Mouse (Mus musculus): ENCODE data around the gene Paqr7.

DNA sequence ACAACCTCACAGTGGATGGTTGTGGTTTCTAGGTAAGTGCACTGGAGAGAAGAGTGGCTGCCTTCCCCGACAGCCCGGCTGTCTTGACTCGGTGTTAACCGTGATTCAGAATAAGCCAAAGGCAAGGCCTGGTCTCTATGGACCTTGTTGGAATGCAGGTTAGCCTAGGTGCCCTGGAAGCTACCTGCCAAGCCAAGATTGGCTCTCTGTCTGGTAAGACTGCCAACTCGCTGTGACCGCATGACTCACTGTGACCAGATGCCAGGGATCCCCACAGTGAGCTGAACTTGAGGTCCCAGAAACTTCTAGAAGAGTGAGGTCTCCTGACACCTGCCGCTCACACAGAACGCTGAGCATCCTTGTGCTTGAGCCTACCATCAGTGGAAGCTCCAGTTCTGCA lies 19.6 kb upstream of the Paqr7 start:
- no peak for TF ChIP-seq ZMIZ1 (IDR thresholded peaks at IDR 0.05; ENCODE audit: low read depth, low read length)
- TF ChIP-seq JUN (IDR thresholded peaks at IDR 0.05; ENCODE audit: insufficient read depth, low read depth, low read length), result no peak
- TF ChIP-seq SMC3 (IDR thresholded peaks at IDR 0.05; ENCODE audit: low read depth, low read length), result no peak
- TF ChIP-seq MAFK (IDR thresholded peaks at IDR 0.05; ENCODE audit: insufficient replicate concordance, low read length), result no peak
- no peak for TF ChIP-seq EP300 (IDR thresholded peaks at IDR 0.05; ENCODE audit: low read length)
- TF ChIP-seq CTCF (conservative IDR thresholded peaks at IDR 0.05 in 1 of 2, IDR thresholded peaks at IDR 0.05 in 1 of 2; ENCODE audit: low read depth in 2 of 2, low read length in 2 of 2), result no peak
- TF ChIP-seq JUND (conservative IDR thresholded peaks at IDR 0.05; ENCODE audit: low read depth, low read length), result no peak
- no peak for TF ChIP-seq USF2 (conservative IDR thresholded peaks at IDR 0.05; ENCODE audit: low read depth, low read length)
- TF ChIP-seq CHD2 (IDR thresholded peaks at IDR 0.05; ENCODE audit: low read length), result no peak
- TF ChIP-seq RCOR1 (conservative IDR thresholded peaks at IDR 0.05; ENCODE audit: low read depth, low read length), result no peak
